Mouse (Mus musculus) embryonic facial prominence, embryonic 10.5 days (tissue): ENCODE data around the gene Aldh1a2. TPM values are rescaled to one million over a fixed set of nuclear protein-coding genes. Genes with fewer than 3 reads are reported as not detected.

Source experiments
- DNase-seq: peaks from one replicate; pipeline ENCODE4 v3.0.0-alpha.2; 2017; ENCODE audit warnings: low spot score
- H3K27ac ChIP-seq: fragments of 300-500 bp; sonication (generic); replicated peaks from 2 replicates; pipeline ENCODE4 v1.5.1; 2016; ENCODE audit warnings: mild to moderate bottlenecking
- H3K27me3 ChIP-seq: fragments of 300-500 bp; sonication (generic); replicated peaks from 2 replicates; pipeline ENCODE4 v1.6.1; 2016; ENCODE audit warnings: low read depth, mild to moderate bottlenecking; ENCODE audit not compliant: poor library complexity, severe bottlenecking
- H3K36me3 ChIP-seq: fragments of 300-500 bp; sonication (generic); replicated peaks from 2 replicates; pipeline ENCODE4 v1.6.1; 2016; ENCODE audit warnings: mild to moderate bottlenecking, moderate library complexity
- H3K4me1 ChIP-seq: fragments of 300-500 bp; sonication (generic); 2 replicates; pipeline ENCODE4 v1.6.1; 2016
- H3K4me3 ChIP-seq: fragments of 300-500 bp; sonication (generic); 2 replicates; pipeline ENCODE4 v1.5.1; 2016; ENCODE audit warnings: mild to moderate bottlenecking, moderate library complexity
- H3K9me3 ChIP-seq: fragments of 300-500 bp; sonication (generic); 2 replicates; pipeline ENCODE4 v1.6.1; 2016; ENCODE audit warnings: mild to moderate bottlenecking
- WGBS: fragments of 180-500 bp; shearing (Covaris S2); methylation state at CpG from one replicate; pipeline ENCODE4 v1.1.7; 2016; 5-methylcytosine and 5-hydroxymethylcytosine counted together
- polyA plus RNA-seq: library from polyadenylated mRNA; unstranded; fragments of >200 nt; fragmentation: Nextera tagmentation; extraction: Ambion mirVana; gene quantifications from 2 replicates; pipeline ENCODE4 v1.2.1, GENCODE M21; 2016

The Aldh1a2 gene
- polyA plus RNA-seq = 4.1 and 7.6 TPM in 2 replicates

- H3K27me3 ChIP-seq = peaks cover 76% of the 10 kb centered on the region
- peak within 1 kb of the TSS; percentile 56 for H3K4me3 ChIP-seq
- peaks cover 15% of the 10 kb centered on the region for H3K4me1 ChIP-seq
- DNase-seq = peak; percentile 83
- 1% methylated on average over 97 of the region's 97 CpGs for WGBS
- no peaks in the 10 kb centered on the region for H3K9me3 ChIP-seq
- peak within 1 kb of the TSS; percentile 66 for H3K27ac ChIP-seq
- no peaks in the 10 kb centered on the region for H3K36me3 ChIP-seq
These were observed at the start of gene Aldh1a2 for GRCm38 (mm10) chr9:71215248-71216035. Gene Aldh1a2 (plus strand): TSS chr9:71215789.

GRCm38 (mm10) chr9:71166019-71166705 lies 49.4 kb upstream of the Aldh1a2 start:
- WGBS = 90% methylated on average over 5 of the region's 5 CpGs
- Histone ChIP-seq H3K36me3 (no peaks in the 10 kb centered on the region), H3K4me1 (peaks cover 13% of the 10 kb centered on the region), H3K27me3 (0 out of 2 replicates have a peak, but pooled peaks cover 5% of the 10 kb centered on the region), H3K27ac (no peak overlapping the region), H3K9me3 (no peaks in the 10 kb centered on the region), H3K4me3 (no peak overlapping the region)
- no peak for DNase-seq

- Histone ChIP-seq H3K27me3 (0 out of 2 replicates have a peak, but pooled peaks cover 5% of the 10 kb centered on the region), H3K4me1 (peaks cover 13% of the 10 kb centered on the region), H3K4me3 (no peak overlapping the region), H3K9me3 (no peaks in the 10 kb centered on the region), H3K36me3 (no peaks in the 10 kb centered on the region), H3K27ac (no peak overlapping the region)
- no peak for DNase-seq
- WGBS = 71% methylated on average over 5 of the region's 5 CpGs
These were observed 48.6 kb upstream of the Aldh1a2 start for GRCm38 (mm10) chr9:71166871-71167465.

GRCm38 (mm10) chr9:71167473-71168215 lies 47.9 kb upstream of the Aldh1a2 start:
- 0 out of 2 replicates have a peak, but pooled peaks cover 5% of the 10 kb centered on the region for H3K27me3 ChIP-seq
- DNase-seq = no peak
- H3K4me3 ChIP-seq = no peak overlapping the region
- H3K36me3 ChIP-seq = no peaks in the 10 kb centered on the region
- WGBS = 39% methylated on average over 2 of the region's 2 CpGs
- no peak overlapping the region for H3K27ac ChIP-seq
- no peaks in the 10 kb centered on the region for H3K9me3 ChIP-seq
- peaks cover 13% of the 10 kb centered on the region for H3K4me1 ChIP-seq

- Histone ChIP-seq H3K4me1 (peaks cover 13% of the 10 kb centered on the region), H3K27me3 (0 out of 2 replicates have a peak, but pooled peaks cover 5% of the 10 kb centered on the region), H3K27ac (no peak within 1 kb of the TSS), H3K36me3 (no peaks in the 10 kb centered on the region), H3K9me3 (no peaks in the 10 kb centered on the region), H3K4me3 (no peak within 1 kb of the TSS)
- no peak for DNase-seq
- WGBS = 48% methylated on average over 12 of the region's 12 CpGs
These were observed 47.1 kb upstream of the Aldh1a2 start, which contains the start of gene Aqp9 for GRCm38 (mm10) chr9:71168511-71168910. Gene Aqp9 (minus strand): TSS chr9:71168682.

- no peaks in the 10 kb centered on the region for H3K36me3 ChIP-seq
- H3K4me3 ChIP-seq = no peak overlapping the region
- 0 out of 2 replicates have a peak, but pooled peaks cover 5% of the 10 kb centered on the region for H3K27me3 ChIP-seq
- H3K9me3 ChIP-seq = no peaks in the 10 kb centered on the region
- no peak for DNase-seq
- no peak overlapping the region for H3K27ac ChIP-seq
- peaks cover 4% of the 10 kb centered on the region for H3K4me1 ChIP-seq
- 65% methylated on average over 9 of the region's 9 CpGs for WGBS
These were observed 42.1 kb upstream of the Aldh1a2 start for GRCm38 (mm10) chr9:71173533-71173932.

- 0 out of 2 replicates have a peak, but pooled peaks cover under 1% of the 10 kb centered on the region for H3K27me3 ChIP-seq
- no peaks in the 10 kb centered on the region for H3K9me3 ChIP-seq
- 83% methylated on average over 5 of the region's 5 CpGs for WGBS
- no peak for DNase-seq
- H3K27ac ChIP-seq = no peak overlapping the region
- no peaks in the 10 kb centered on the region for H3K36me3 ChIP-seq
- H3K4me3 ChIP-seq = no peak overlapping the region
- H3K4me1 ChIP-seq = no peaks in the 10 kb centered on the region
These were observed 41.1 kb upstream of the Aldh1a2 start for GRCm38 (mm10) chr9:71174316-71174975.

- 89% methylated on average over 1 of the region's 1 CpGs for WGBS
- no peak overlapping the region for H3K27ac ChIP-seq
- no peak for DNase-seq
- no peaks in the 10 kb centered on the region for H3K27me3 ChIP-seq
- no peaks in the 10 kb centered on the region for H3K9me3 ChIP-seq
- H3K36me3 ChIP-seq = no peaks in the 10 kb centered on the region
- H3K4me1 ChIP-seq = no peaks in the 10 kb centered on the region
- H3K4me3 ChIP-seq = no peak overlapping the region
These were observed 39.9 kb upstream of the Aldh1a2 start for GRCm38 (mm10) chr9:71175686-71176085.

- H3K9me3 ChIP-seq = no peaks in the 10 kb centered on the region
- no peaks in the 10 kb centered on the region for H3K4me1 ChIP-seq
- no peaks in the 10 kb centered on the region for H3K27me3 ChIP-seq
- WGBS = 88% methylated on average over 6 of the region's 6 CpGs
- DNase-seq = no peak
- no peak overlapping the region for H3K4me3 ChIP-seq
- H3K27ac ChIP-seq = no peak overlapping the region
- H3K36me3 ChIP-seq = no peaks in the 10 kb centered on the region
These were observed 36.2 kb upstream of the Aldh1a2 start for GRCm38 (mm10) chr9:71179276-71179896.

GRCm38 (mm10) chr9:71179964-71180700 lies 35.5 kb upstream of the Aldh1a2 start:
- no peak overlapping the region for H3K27ac ChIP-seq
- 74% methylated on average over 8 of the region's 8 CpGs for WGBS

GRCm38 (mm10) chr9:71185285-71185684 lies 30.3 kb upstream of the Aldh1a2 start:
- Histone ChIP-seq H3K4me1 (no peaks in the 10 kb centered on the region), H3K27me3 (no peaks in the 10 kb centered on the region), H3K4me3 (no peak overlapping the region), H3K9me3 (no peaks in the 10 kb centered on the region), H3K27ac (no peak overlapping the region), H3K36me3 (no peaks in the 10 kb centered on the region)
- DNase-seq = no peak

More at GRCm38 (mm10) chr9:71179964-71180700, 35.5 kb upstream of the Aldh1a2 start:
- no peak for DNase-seq
- Histone ChIP-seq H3K4me1 (no peaks in the 10 kb centered on the region), H3K27me3 (no peaks in the 10 kb centered on the region), H3K36me3 (no peaks in the 10 kb centered on the region), H3K4me3 (no peak overlapping the region), H3K9me3 (no peaks in the 10 kb centered on the region)
